Mouse (Mus musculus) midbrain, embryonic 11.5 days (tissue): ENCODE results near the gene Timm10b. TPM values are rescaled to one million over a fixed set of nuclear protein-coding genes. Genes with fewer than 3 reads are reported as not detected.

ENCODE experiments used
- ATAC-seq: fragments of 200-750 bp; cut with Nextera tagmentation; 2 replicates; pipeline ENCODE4 v1.8.0; 2017; ENCODE audit warnings: moderate TSS enrichment, moderate library complexity; ENCODE audit not compliant: low FRiP score
- DNase-seq: peaks from one replicate; pipeline ENCODE4 v3.0.0; 2015; ENCODE audit warnings: low spot score; ENCODE audit errors: missing footprints
- H3K27ac ChIP-seq: fragments of 300-500 bp; sonication (generic); 2 replicates; pipeline ENCODE4 v1.5.1; 2014; ENCODE audit warnings: low read depth, low read length
- H3K27me3 ChIP-seq: fragments of 300-500 bp; sonication (generic); 2 replicates; pipeline ENCODE4 v1.6.1; 2014; ENCODE audit warnings: mild to moderate bottlenecking, low read length, moderate library complexity, mixed read lengths; ENCODE audit not compliant: control insufficient read depth, insufficient read depth
- H3K36me3 ChIP-seq: fragments of 300-500 bp; sonication (generic); 2 replicates; pipeline ENCODE4 v1.6.1; 2014; ENCODE audit warnings: mild to moderate bottlenecking, low read length, moderate library complexity, mixed read lengths; ENCODE audit not compliant: control insufficient read depth, insufficient read depth
- H3K4me1 ChIP-seq: fragments of 300-500 bp; sonication (generic); 2 replicates; pipeline ENCODE4 v1.6.1; 2014; ENCODE audit warnings: low read length; ENCODE audit not compliant: control insufficient read depth, insufficient read depth
- H3K4me2 ChIP-seq: fragments of 300-500 bp; sonication (generic); 2 replicates; pipeline ENCODE4 v1.6.1; 2014; ENCODE audit warnings: mild to moderate bottlenecking, moderate library complexity
- H3K4me3 ChIP-seq: fragments of 300-500 bp; sonication (generic); 2 replicates; pipeline ENCODE4 v1.5.1; 2014; ENCODE audit warnings: low read depth, low read length
- H3K9ac ChIP-seq: fragments of 300-500 bp; sonication (generic); 2 replicates; pipeline ENCODE4 v1.6.1; 2014; ENCODE audit warnings: low read length
- H3K9me3 ChIP-seq: fragments of 300-500 bp; sonication (generic); 2 replicates; pipeline ENCODE4 v1.6.1; 2016; ENCODE audit warnings: low read length; ENCODE audit not compliant: control insufficient read depth
- WGBS: fragments of 180-500 bp; shearing (Covaris S2); extraction: QIAGEN DNeasy Blood & Tissue Kit; methylation state at CpG from one replicate; pipeline ENCODE4 v1.1.7; 2014; 5-methylcytosine and 5-hydroxymethylcytosine counted together
- polyA plus RNA-seq: library from polyadenylated mRNA; unstranded; fragments of >200 nt; fragmentation: Nextera tagmentation; extraction: Ambion mirVana; gene quantifications from 2 replicates; pipeline ENCODE4 v1.2.1, GENCODE M21; 2014

Timm10b gene
- 118 and 141 TPM in 2 replicates for polyA plus RNA-seq

DNA sequence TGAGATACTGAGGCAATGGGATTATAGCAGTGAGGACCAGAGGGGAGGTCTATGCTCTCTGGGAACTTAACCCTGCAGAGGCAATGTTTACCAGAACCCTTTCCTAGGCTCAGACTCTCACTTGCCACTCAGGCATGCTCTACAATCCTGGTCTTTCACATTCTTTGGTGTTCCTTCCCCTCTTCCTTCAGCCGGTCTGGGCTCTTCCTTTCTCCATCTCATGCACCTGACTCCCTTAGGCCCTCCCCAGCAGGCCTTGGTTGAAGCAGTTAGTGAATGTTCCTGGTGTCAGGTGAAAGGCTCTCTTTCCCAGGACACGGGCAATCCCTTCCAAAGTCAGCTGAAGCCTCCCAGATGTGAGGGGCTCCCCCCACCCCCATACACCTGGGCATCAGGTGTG lies at the start of gene Timm10b:
TSS of gene Timm10b (plus strand) at position 301 of the 400 bp plus-strand sequence.
- H3K27ac ChIP-seq, result peak within 1 kb of the TSS; percentile 28; the same call in 1 of the 2 replicates
- H3K27me3 ChIP-seq, result peaks cover under 1% of the 10 kb centered on the region; the same call in 1 of the 2 replicates
- H3K36me3 ChIP-seq, result peaks cover 6% of the 10 kb centered on the region
- no peak for ATAC-seq
- H3K4me1 ChIP-seq, result peaks cover 14% of the 10 kb centered on the region
- DNase-seq, result no peak
- 0% methylated on average over 2 of the region's 2 CpGs for WGBS
- peak within 1 kb of the TSS; percentile 63 for H3K4me3 ChIP-seq
- H3K9ac ChIP-seq, result peak within 1 kb of the TSS; percentile 84
- peak within 1 kb of the TSS; percentile 96 for H3K4me2 ChIP-seq
- H3K9me3 ChIP-seq, result no peaks in the 10 kb centered on the region

GRCm38 (mm10) chr7:105590097-105590496 lies 49.8 kb upstream of the Timm10b start:
- H3K36me3 ChIP-seq, result no peaks in the 10 kb centered on the region
- ATAC-seq (0 out of 2 replicates have a peak, but pooled peaks have one; percentile 38), DNase-seq (peak; percentile 51)
- 15% methylated on average over 7 of the region's 7 CpGs for WGBS
- H3K9ac ChIP-seq, result no peak overlapping the region
- no peak overlapping the region for H3K4me2 ChIP-seq
- no peak overlapping the region for H3K4me3 ChIP-seq
- H3K9me3 ChIP-seq, result no peaks in the 10 kb centered on the region
- H3K4me1 ChIP-seq, result no peaks in the 10 kb centered on the region
- H3K27me3 ChIP-seq, result no peaks in the 10 kb centered on the region
- no peak overlapping the region for H3K27ac ChIP-seq

DNA sequence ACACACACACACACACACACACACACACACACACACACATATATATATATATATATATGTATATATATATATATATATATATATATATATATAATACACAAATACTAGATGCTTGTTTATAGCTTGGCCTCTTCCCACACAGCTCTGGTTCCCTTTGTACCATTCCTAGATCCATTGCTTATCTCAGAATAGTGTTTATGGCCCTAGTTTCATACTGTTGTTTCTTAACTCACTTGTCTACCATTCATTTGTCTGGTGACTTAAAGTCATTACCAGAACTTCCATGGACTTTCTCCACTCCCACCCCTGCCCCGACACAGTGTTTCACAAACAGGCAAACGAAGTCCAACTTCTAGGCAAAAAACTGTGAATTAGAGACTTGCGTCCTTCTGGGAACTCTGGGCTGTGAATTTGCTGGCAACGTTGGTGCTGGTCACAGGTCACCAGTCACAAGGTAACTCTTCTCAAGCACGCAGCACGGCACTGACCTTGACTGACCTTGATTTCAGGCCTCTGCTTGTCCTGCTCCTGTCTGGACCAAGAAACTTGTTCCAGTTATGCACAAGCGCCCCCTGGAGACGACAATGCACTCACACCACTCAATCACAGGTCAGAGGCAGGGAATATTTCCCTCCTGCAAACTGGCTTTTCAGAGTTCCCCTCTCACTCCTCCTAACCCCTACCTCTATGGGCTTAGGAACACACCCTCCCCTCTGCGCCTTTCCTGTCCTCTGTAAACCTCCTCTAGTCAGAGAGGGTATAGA lies 36.8 kb upstream of the Timm10b start:
- H3K4me1 ChIP-seq, result no peaks in the 10 kb centered on the region
- DNase-seq, result peak; percentile 88
- H3K27ac ChIP-seq, result no peak overlapping the region
- no peak overlapping the region for H3K4me3 ChIP-seq
- no peaks in the 10 kb centered on the region for H3K36me3 ChIP-seq
- no peaks in the 10 kb centered on the region for H3K9me3 ChIP-seq
- peak; percentile 83 for ATAC-seq
- H3K4me2 ChIP-seq, result no peak overlapping the region
- no peak overlapping the region for H3K9ac ChIP-seq
- WGBS, result 34% methylated on average over 9 of the region's 9 CpGs
- H3K27me3 ChIP-seq, result no peaks in the 10 kb centered on the region

- no peak for ATAC-seq
- Histone ChIP-seq H3K4me3 (no peak overlapping the region), H3K4me1 (no peaks in the 10 kb centered on the region), H3K36me3 (peaks cover 7% of the 10 kb centered on the region), H3K4me2 (no peak overlapping the region), H3K27me3 (no peaks in the 10 kb centered on the region), H3K9ac (no peak overlapping the region), H3K27ac (no peak overlapping the region), H3K9me3 (no peaks in the 10 kb centered on the region)
- no peak for DNase-seq
- 89% methylated on average over 3 of the region's 3 CpGs for WGBS
Observed at GRCm38 (mm10) chr7:105608467-105608866, 31.4 kb upstream of the Timm10b start.

- ATAC-seq (no peak), DNase-seq (no peak)
- H3K4me2 ChIP-seq, result no peak overlapping the region
- H3K27ac ChIP-seq, result no peak overlapping the region
- peaks cover 8% of the 10 kb centered on the region for H3K36me3 ChIP-seq
- H3K9ac ChIP-seq, result no peak overlapping the region
- no peak overlapping the region for H3K4me3 ChIP-seq
- H3K27me3 ChIP-seq, result no peaks in the 10 kb centered on the region
- 100% methylated on average over 1 of the region's 1 CpGs for WGBS
- no peaks in the 10 kb centered on the region for H3K9me3 ChIP-seq
- no peaks in the 10 kb centered on the region for H3K4me1 ChIP-seq
Observed at GRCm38 (mm10) chr7:105611767-105612166, 28.1 kb upstream of the Timm10b start.

DNA sequence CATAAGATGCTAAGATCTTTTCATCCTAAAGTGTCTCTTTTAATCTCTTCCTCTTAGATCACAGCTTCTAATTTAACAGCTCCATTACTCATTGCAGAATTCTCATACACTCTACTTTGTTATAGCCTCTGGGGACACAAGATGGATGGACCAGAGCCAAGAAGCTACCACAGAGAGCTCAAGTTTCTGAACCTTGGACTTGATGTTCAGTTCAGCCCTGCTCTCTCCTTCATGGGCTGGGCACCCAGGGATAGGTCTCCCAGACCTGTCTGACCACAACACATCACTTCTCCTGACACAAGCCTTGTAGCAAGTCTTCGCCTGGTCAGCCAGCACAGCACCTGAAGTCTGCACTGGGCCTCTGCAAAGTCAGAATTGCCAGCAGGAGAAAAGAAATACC lies 25.5 kb upstream of the Timm10b start:
- no peak overlapping the region for H3K27ac ChIP-seq
- H3K4me1 ChIP-seq, result no peaks in the 10 kb centered on the region
- ATAC-seq (no peak), DNase-seq (no peak)
- no peaks in the 10 kb centered on the region for H3K9me3 ChIP-seq
- 87% methylated on average over 1 of the region's 1 CpGs for WGBS
- no peak overlapping the region for H3K9ac ChIP-seq
- no peaks in the 10 kb centered on the region for H3K27me3 ChIP-seq
- no peak overlapping the region for H3K4me2 ChIP-seq
- no peak overlapping the region for H3K4me3 ChIP-seq
- H3K36me3 ChIP-seq, result peaks cover 19% of the 10 kb centered on the region

DNA sequence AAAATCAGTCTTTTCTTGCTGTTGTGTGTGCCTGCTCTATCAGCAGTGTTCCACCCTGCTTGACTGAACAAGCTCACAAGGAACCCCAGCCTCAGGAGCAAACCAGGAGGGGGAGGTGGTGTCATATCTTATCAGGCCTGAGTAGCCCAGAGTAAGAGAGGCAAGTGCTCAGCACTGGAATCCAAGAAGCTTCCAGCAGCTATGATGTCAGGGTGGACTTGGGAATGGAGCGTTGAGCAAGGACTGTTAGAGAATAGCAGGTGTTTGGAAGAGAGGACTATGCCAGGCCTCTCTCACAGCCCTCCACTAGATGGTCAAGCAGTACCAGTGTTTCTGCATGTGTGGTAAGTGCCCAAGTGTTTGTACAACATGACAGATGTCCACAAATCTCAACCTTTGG lies 24.1 kb upstream of the Timm10b start:
- H3K27me3 ChIP-seq, result no peaks in the 10 kb centered on the region
- peaks cover 21% of the 10 kb centered on the region for H3K36me3 ChIP-seq
- no peak overlapping the region for H3K27ac ChIP-seq
- no peaks in the 10 kb centered on the region for H3K4me1 ChIP-seq
- no peak overlapping the region for H3K4me3 ChIP-seq
- H3K9me3 ChIP-seq, result no peaks in the 10 kb centered on the region
- H3K9ac ChIP-seq, result no peak overlapping the region
- no peak overlapping the region for H3K4me2 ChIP-seq
- DNase-seq (no peak), ATAC-seq (no peak)
- WGBS, result 78% methylated on average over 1 of the region's 1 CpGs

GRCm38 (mm10) chr7:105616561-105616960 lies 23.3 kb upstream of the Timm10b start:
- Histone ChIP-seq H3K4me1 (no peaks in the 10 kb centered on the region), H3K4me3 (no peak overlapping the region), H3K9ac (no peak overlapping the region), H3K27ac (no peak overlapping the region), H3K9me3 (no peaks in the 10 kb centered on the region), H3K27me3 (no peaks in the 10 kb centered on the region), H3K36me3 (peaks cover 19% of the 10 kb centered on the region), H3K4me2 (no peak overlapping the region)
- DNase-seq, result no peak
- no peak for ATAC-seq
- 93% methylated on average over 6 of the region's 6 CpGs for WGBS

GRCm38 (mm10) chr7:105617810-105618209 lies 22.0 kb upstream of the Timm10b start:
- no peak overlapping the region for H3K4me2 ChIP-seq
- ATAC-seq (peak; percentile 18; the same call in 1 of the 2 replicates), DNase-seq (no peak)
- H3K27ac ChIP-seq, result no peak overlapping the region
- H3K9me3 ChIP-seq, result no peaks in the 10 kb centered on the region
- 96% methylated on average over 22 of the region's 22 CpGs for WGBS
- H3K9ac ChIP-seq, result no peak overlapping the region
- H3K4me3 ChIP-seq, result no peak overlapping the region
- no peaks in the 10 kb centered on the region for H3K4me1 ChIP-seq
- peaks cover 16% of the 10 kb centered on the region for H3K36me3 ChIP-seq
- H3K27me3 ChIP-seq, result no peaks in the 10 kb centered on the region
